Mouse (Mus musculus) MN1 (cell line): ENCODE measurements around the gene Chrna10.

ENCODE experiments used
- DNase-seq: peaks from one replicate; pipeline ENCODE4 v3.0.0-alpha.2; 2016; ENCODE audit warnings: low spot score

Chrna10 gene

DNA sequence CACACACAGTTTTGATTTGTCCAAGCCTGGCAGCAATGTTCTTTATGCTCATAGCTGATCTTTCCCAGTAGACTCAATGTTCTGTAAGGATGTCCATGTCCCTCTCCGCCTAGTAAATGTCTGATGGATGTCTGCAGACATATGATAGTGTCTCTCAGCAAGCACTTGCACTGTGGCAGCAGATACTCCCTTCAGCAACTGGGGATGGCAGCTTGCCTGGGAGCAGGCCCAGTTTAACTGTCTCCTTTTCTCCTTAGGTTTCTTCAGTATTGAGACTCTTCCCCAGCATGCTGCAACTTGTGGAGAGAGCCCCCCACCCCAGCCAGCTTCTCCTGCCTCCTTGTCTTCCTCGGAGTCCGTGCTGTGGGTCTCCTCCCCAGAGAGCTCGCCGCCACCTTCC lies 34.8 kb downstream of the Chrna10 start:
- no peak for DNase-seq

DNA sequence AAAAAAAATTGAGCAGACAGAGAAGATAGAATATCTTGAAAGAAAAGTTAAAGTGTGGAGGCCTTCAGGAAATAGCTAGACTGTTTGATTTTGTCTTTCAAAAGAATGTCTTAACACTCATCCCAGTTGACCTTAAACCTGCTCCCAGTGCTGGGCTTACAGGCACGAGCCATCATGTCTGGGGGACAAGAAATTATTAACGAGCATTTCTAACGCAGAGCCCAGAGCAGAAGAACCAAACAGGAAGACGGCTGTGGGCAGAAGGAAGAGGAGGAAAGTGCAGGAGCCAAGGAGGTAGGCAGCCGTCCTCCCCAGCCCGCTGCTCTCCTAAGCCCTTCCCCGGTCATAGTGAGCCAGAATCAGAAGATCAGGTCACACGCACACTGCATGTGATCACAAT lies 36.3 kb downstream of the Chrna10 start:
- no peak for DNase-seq

DNA sequence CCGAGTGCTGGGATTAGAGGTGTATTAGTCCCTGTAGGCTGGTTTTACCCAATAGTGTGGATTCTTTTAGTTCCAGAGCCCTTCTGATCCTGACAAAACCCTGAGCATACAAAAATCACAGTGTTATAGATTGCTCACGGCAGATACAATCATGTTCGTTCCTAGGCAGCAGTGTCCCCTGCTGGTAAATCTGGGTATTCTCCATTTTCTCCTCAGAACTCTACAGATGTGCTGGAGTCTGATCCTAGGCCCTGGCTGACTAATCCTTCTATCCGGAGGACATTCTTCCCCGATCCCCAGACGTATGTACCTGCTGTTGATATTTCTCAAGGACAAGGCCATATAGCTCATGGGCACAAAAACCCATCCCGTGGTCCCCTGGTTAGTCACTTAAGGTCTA lies 38.1 kb downstream of the Chrna10 start:
- DNase-seq = peak; percentile 61

DNA sequence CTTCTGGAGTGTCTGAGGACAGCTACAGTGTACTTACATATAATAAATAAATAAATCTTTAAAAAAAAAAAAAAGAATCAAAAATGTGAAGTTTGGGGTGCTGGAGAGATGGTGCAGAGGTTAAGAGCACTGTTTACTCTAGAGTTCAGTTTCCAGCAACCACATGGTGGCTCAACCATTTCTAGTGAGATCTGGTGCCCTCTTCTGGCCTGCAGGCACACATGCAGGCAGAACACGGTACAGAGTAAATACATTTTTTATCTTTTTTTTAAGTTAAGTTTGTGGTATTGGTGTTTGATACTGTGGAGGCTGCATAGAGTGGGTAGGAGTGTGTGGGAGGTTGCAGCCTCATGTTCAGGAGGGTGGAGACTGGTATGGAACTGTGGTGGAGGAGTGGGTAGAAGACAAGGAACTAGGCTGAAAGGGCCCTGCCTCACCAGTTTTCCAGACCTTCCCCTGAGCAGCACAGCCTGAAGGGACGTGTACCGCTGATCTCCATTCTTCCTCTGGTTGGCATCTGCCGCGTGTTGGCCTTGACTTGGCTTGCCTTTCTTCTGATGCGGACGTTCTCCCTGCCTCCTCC lies 39.8 kb downstream of the Chrna10 start:
- DNase-seq = peak; percentile 34

DNA sequence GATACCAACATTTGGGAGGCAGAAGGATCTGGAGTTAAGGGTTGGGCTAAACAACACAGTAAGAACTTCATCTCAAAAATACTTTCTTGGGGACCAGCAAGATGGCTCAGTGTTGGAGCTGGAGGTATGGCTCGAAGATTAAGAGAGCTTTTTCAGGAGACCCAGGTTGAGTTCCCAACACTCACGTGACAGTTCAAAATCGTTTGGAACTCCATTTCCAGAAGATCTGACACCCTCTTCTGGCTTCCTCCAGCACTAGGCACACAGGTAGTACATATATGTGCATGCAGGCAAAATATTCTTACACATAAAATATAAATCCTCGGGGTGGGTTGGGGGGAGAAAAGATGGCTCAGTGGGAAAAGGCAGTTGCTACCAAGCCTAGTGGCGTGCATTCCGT lies 50.3 kb downstream of the Chrna10 start:
- no peak for DNase-seq

DNA sequence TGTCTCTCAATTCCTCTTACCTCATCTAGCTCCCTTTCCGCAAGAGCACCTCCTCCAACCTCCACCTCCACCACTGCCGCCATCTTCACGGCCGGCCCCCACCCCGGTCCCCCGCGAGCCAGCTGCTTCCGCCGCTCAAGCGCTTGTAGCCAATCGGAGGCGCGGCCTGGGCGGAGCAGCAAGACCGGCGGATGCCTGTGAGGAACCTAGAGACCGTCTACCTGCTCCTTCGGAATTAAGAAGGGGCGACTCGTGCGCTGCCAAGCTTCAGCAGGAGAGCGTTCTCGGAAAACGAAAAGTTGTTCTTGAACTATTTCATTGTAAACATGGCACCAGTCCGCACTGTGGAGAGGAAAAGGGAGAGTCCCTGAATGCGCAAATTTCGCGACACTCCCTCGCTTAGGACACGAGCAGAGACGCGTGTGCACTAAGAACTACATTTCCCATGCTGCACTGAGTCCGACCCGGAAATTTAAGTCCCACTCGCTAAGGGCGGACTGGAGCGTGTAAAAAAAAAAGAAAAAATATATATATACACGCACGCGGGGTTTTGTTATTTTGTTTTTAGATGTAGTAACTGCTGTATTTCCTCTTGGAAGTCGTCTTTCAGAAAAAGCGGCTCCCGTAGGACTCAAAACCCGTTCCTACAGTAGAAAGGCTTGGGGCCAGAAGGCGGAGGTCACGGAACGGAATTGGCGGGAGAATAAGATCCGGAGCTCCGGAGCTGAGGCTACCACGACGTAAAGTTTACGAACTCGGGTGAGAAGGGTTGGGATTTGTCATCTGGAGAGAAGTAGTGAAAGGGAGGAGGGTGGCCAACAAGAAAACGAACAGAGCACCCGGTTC lies 51.4 kb downstream of the Chrna10 start, which contains the start of the genes Rnf121, Xndc1 and Xntrpc:
Gene Rnf121 (minus strand): TSS at position 424 of the 846 bp plus-strand sequence.
Gene Xndc1 (plus strand): TSS at position 466 of the 846 bp plus-strand sequence.
Gene Xntrpc (plus strand): TSS at position 668 of the 846 bp plus-strand sequence.
- DNase-seq = peak; percentile 92

DNA sequence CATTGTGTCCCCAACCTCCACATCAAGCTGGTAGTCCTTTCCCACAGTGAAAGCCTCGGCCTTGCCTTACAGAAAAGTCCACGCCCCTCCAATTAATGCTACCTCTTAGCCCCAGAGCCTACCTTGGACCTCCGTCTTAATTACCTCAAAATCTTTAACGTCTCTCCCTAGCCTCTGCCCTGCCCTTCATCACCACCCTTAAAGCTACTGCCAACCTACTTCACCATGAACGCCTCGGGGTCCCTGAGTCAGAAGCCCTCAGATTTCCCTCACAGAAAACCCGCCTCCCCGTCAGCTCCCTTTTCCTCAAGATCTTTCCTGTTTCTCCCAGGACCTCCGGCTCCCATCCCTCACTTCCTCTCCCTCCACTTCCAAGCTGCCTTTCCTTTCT lies 52.0 kb downstream of the Chrna10 start:
- no peak for DNase-seq

DNA sequence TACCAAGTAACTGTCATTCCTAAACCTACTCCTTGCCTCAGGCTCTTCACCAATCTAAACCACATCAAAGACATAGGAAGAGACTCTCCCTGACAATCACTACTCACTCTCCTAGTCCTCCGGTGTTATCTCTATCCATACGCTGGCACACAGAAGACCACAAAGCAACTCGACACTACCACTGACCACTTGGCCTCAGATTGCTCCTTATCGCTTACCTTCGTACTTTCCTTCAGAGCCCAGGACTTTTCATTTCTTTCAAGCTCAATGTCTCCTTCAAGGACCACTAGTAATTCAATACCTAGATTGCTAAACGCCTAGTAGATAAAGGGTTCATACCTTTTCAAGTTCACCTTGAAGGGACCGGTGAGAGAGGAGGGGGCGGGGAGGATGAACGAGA lies 52.7 kb downstream of the Chrna10 start:
- DNase-seq = no peak

DNA sequence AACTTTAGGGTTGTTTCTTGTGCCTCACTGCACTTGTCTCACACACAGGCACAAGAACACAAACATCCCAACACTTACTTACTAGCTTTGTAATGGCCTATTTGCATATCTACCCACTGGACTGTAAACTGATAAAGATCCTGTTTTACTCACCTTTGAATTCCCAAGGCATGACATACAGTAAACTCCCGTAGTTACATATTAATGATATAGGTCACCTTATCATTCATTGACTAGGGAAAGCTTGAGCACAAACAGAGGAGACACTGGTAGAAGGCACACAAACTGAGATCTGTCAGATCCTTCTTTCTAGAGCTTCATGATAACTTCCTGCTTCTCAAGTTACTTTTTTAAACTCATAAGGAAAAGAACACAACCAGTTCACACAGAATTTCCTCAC lies 54.4 kb downstream of the Chrna10 start:
- DNase-seq = no peak

DNA sequence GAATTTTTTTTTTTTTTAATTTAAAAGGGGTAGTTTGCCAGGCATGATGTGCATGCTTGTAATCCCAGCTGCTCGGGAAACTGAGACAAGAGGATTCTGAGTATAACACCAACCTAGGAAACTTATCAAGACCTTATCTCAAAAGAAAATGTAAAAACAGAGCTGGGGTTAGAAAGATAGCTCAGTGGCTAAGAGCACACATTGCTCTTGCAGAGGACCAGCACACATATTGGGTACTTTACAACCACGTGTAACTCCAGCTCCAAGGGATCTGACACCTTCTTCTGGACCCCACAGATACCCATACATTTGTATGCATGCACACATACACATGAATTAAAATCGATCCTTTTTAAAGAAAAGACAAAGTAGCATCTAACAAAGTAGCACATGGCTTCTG lies 55.3 kb downstream of the Chrna10 start:
- DNase-seq = no peak
